Mouse (Mus musculus) C2C12 (cell line): ENCODE measurements at regions not wholly inside any gene's neighbourhood (a gene's known extent, or its start where the extent isn't known, plus 50 kb on each side); places are given as distances from the start of the nearest gene placed in this dataset.

ENCODE experiments used
- H3K27me3 ChIP-seq: one replicate; pipeline ENCODE4 v1.6.1; 2011; ENCODE audit not compliant: control insufficient read depth, insufficient read depth, insufficient read length
- H3K36me3 ChIP-seq: one replicate; pipeline ENCODE4 v1.6.1; 2011; ENCODE audit not compliant: control insufficient read depth, insufficient read depth
- H3K4me3 ChIP-seq: one replicate; pipeline ENCODE4 v1.5.1; 2011; ENCODE audit warnings: mild to moderate bottlenecking, control low read depth; ENCODE audit not compliant: poor library complexity, insufficient read depth, severe bottlenecking
- H3K79me2 ChIP-seq: one replicate; pipeline ENCODE4 v1.6.1; 2011; ENCODE audit not compliant: control insufficient read depth, insufficient read depth
- H3K79me3 ChIP-seq: one replicate; pipeline ENCODE4 v1.6.1; 2011; ENCODE audit warnings: low read depth, control low read depth
- H3ac ChIP-seq: one replicate; pipeline ENCODE3; 2011; ENCODE audit warnings: low read depth; ENCODE audit not compliant: control insufficient read depth, insufficient read length
- CEBPB ChIP-seq: IDR thresholded peaks from one replicate; pipeline ENCODE4 v1.6.1; 2011; ENCODE audit warnings: low read depth, mild to moderate bottlenecking, control low read depth, moderate library complexity
- CTCF ChIP-seq: IDR thresholded peaks from one replicate; pipeline ENCODE4 v1.5.1; 2011; ENCODE audit not compliant: control insufficient read depth, insufficient read depth, insufficient read length
- FOSL1 ChIP-seq: IDR thresholded peaks from one replicate; pipeline ENCODE4 v1.8.0; 2011; ENCODE audit warnings: mild to moderate bottlenecking, low read length; ENCODE audit not compliant: poor library complexity, insufficient read depth, severe bottlenecking
- MAX ChIP-seq: IDR thresholded peaks from one replicate; pipeline ENCODE4 v1.6.1; 2011; ENCODE audit warnings: mild to moderate bottlenecking, control low read depth
- MYOD1 ChIP-seq: IDR thresholded peaks from one replicate; pipeline ENCODE4 v1.6.1; 2011; ENCODE audit warnings: low read depth; ENCODE audit not compliant: control insufficient read depth, insufficient read length
- MYOG ChIP-seq: IDR thresholded peaks from one replicate; pipeline ENCODE4 v1.6.1; 2011; ENCODE audit not compliant: control insufficient read depth, insufficient read length; ENCODE audit errors: extremely low read depth
- USF1 ChIP-seq: IDR thresholded peaks from one replicate; pipeline ENCODE4 v1.6.1; 2011; ENCODE audit warnings: low read depth, mild to moderate bottlenecking, control low read depth, moderate library complexity

DNA sequence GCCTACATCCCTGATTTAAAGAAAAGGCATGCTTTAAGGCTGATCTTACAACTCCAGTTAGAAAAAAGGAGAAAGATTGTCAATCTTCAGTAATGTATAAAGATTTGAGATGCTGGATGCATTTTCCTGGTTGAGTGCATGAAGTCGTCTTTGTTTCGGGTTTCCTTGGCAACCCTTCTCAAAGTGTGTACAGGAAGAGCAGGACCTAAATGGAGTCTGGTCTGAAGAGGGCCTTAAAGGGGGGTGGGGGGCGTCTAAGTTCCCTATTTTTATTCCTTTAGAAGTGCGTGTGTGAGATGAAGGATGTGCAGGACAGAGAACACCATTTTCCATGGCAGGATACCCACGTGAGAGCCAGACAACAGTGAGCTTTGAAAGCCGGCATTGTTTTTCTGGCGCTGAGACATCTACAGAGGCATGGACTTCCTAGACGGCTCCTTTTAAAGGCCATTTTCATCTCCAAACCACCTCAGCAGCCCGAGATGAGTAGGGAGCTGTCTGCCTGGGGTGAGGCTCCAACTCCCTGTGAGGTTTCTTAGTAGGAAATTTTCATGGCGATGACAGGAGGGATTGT lies 319.2 kb upstream of the G2e3 start:
- no peaks in the 10 kb centered on the region for H3K79me2 ChIP-seq
- H3ac ChIP-seq: no peak overlapping the region
- H3K79me3 ChIP-seq: no peaks in the 10 kb centered on the region
- TF ChIP-seq MYOD1 (no peak), FOSL1 (no peak), CTCF (no peak), MYOG (no peak), USF1 (no peak), MAX (no peak), CEBPB (no peak)
- no peaks in the 10 kb centered on the region for H3K36me3 ChIP-seq
- H3K27me3 ChIP-seq: no peaks in the 10 kb centered on the region
- no peak overlapping the region for H3K4me3 ChIP-seq

- no peak overlapping the region for H3K4me3 ChIP-seq
- no peaks in the 10 kb centered on the region for H3K36me3 ChIP-seq
- no peaks in the 10 kb centered on the region for H3K27me3 ChIP-seq
- H3K79me2 ChIP-seq: no peaks in the 10 kb centered on the region
- no peaks in the 10 kb centered on the region for H3K79me3 ChIP-seq
- TF ChIP-seq CTCF: no peak
- TF ChIP-seq MYOD1: no peak
- TF ChIP-seq CEBPB: no peak
- TF ChIP-seq FOSL1: no peak
- no peak for TF ChIP-seq MYOG
- no peak for TF ChIP-seq USF1
- no peak for TF ChIP-seq MAX
- H3ac ChIP-seq: no peak overlapping the region
Observed at GRCm38 (mm10) chr12:51026046-51026445, 321.8 kb upstream of the G2e3 start.

DNA sequence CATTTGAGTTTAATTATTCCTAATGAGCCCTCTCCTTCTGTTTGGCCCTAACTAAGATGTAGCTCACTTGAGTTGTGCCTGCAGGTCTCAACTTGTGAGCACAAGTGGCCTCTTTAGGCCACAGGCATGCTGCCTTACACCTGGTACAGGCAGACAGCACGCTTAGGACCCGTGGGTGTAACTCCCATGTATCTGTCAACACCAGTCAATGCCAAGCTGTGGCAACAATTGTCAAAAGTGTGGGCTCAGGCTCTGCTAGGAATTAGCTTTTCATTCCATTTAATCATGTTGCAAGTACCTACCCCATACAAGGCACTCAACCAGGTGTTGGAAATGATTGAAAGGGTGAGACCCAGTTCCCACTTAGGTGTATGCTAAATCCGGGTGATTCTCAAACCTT lies 322.3 kb upstream of the G2e3 start:
- H3K79me3 ChIP-seq: no peaks in the 10 kb centered on the region
- no peaks in the 10 kb centered on the region for H3K79me2 ChIP-seq
- no peak overlapping the region for H3ac ChIP-seq
- H3K36me3 ChIP-seq: no peaks in the 10 kb centered on the region
- TF ChIP-seq FOSL1: no peak
- no peak for TF ChIP-seq USF1
- no peak for TF ChIP-seq MYOG
- TF ChIP-seq MYOD1: no peak
- no peaks in the 10 kb centered on the region for H3K27me3 ChIP-seq
- H3K4me3 ChIP-seq: no peak overlapping the region

DNA sequence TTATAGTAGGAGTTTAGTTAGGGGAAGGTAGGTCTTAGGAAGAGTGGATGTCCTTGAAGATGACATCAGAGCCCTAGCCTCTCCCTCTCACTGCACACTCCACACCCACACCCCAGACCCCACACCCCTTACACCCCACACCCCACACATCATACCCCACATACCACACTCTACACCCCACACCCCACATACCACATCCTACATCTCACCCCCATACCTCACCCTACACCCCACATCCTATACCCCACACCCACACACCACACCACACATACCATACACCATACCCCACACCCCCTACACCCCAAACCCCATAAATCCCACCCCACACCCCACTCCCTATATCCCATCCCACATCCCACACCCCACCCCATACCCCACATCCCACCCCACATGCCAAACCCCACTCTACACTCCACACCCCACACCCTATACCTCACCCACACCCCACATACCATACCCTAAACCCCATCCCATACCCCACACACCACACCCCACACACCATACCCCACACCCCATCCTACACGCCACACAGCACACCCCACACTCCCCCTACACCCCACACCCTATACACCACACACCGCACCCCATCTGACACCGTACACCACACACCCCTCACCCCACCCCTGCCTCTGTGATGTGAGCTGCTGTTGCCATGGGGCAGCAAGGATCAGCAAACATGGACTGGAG lies 323.7 kb upstream of the G2e3 start:
- Histone ChIP-seq H3K79me2 (no peaks in the 10 kb centered on the region), H3K4me3 (no peak overlapping the region), H3K27me3 (no peaks in the 10 kb centered on the region), H3K79me3 (no peaks in the 10 kb centered on the region), H3ac (no peak overlapping the region), H3K36me3 (no peaks in the 10 kb centered on the region)
- TF ChIP-seq CEBPB: no peak
- TF ChIP-seq MAX: no peak

DNA sequence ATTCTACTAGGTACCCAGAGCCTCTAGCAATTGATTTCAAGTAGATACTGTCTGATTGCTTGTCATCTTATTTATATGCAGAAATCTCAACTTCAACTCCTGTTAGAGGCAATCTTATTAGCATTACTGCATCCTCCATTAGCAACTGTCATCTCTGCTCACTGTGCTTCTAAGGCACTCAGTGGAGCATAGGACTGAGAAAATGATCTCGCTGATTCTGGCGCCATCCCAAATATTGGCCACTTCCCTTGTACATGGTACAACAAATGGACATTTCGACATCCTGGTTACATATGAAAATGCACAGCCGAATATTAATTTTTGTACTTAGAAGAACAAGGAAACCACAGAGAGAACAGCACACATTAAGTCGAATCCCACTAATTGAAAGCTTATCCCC lies 329.7 kb upstream of the G2e3 start:
- Histone ChIP-seq H3K79me2 (no peaks in the 10 kb centered on the region), H3K79me3 (no peaks in the 10 kb centered on the region), H3K36me3 (no peaks in the 10 kb centered on the region), H3K4me3 (no peak overlapping the region), H3ac (no peak overlapping the region), H3K27me3 (no peaks in the 10 kb centered on the region)
- TF ChIP-seq MYOG: no peak
- no peak for TF ChIP-seq USF1
- TF ChIP-seq CEBPB: no peak
- no peak for TF ChIP-seq FOSL1

DNA sequence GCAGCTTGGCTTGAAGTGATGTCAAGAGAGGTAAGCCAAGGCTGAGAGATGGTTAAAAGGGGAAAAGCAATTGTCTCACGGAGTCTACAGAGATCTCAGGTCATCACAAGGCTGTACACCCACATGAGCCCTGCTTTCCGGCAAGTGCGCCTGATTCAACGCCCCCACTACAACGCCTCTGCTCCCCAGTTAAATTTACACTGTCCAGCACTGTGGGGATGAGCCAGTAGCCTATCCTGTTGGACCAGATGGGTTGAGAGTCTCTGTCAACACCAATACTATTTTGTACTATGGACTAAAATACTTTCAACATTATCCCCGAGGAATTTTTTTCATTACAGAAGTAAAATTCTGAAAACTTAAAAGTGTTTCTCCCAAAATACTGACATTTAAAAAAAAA lies 331.8 kb upstream of the G2e3 start:
- TF ChIP-seq MAX (no peak), MYOG (no peak), CTCF (no peak)
- no peaks in the 10 kb centered on the region for H3K79me2 ChIP-seq

GRCm38 (mm10) chr12:51009644-51010043 lies 338.2 kb upstream of the G2e3 start:
- Histone ChIP-seq H3K79me2 (no peaks in the 10 kb centered on the region), H3K36me3 (no peaks in the 10 kb centered on the region), H3ac (no peak overlapping the region), H3K79me3 (no peaks in the 10 kb centered on the region), H3K27me3 (no peaks in the 10 kb centered on the region), H3K4me3 (no peak overlapping the region)
- TF ChIP-seq FOSL1: no peak

More for the DNA sequence above, 331.8 kb upstream of the G2e3 start:
- no peaks in the 10 kb centered on the region for H3K27me3 ChIP-seq
- no peak overlapping the region for H3ac ChIP-seq
- H3K4me3 ChIP-seq: no peak overlapping the region
- H3K36me3 ChIP-seq: no peaks in the 10 kb centered on the region
- H3K79me3 ChIP-seq: no peaks in the 10 kb centered on the region
